Mouse (Mus musculus) hindbrain, embryonic 15.5 days (tissue): ENCODE data around the gene Crip1. TPM values are rescaled to one million over a fixed set of nuclear protein-coding genes. Genes with fewer than 3 reads are reported as not detected.
A peak's percentile ranks its signal among the peaks of the same experiment; 100 is the strongest.

ENCODE experiments used
- ATAC-seq: fragments of 200-750 bp; cut with Nextera tagmentation; 2 replicates; pipeline ENCODE4 v1.8.0; 2017; ENCODE audit warnings: low read depth, moderate number of reproducible peaks, moderate TSS enrichment; ENCODE audit not compliant: low FRiP score
- H3K27ac ChIP-seq: fragments of 300-500 bp; sonication (generic); replicated peaks from 2 replicates; pipeline ENCODE4 v1.5.1; 2015; ENCODE audit warnings: mild to moderate bottlenecking, inconsistent platforms
- H3K27me3 ChIP-seq: fragments of 300-500 bp; sonication (generic); 2 replicates; pipeline ENCODE4 v1.6.1; 2015; ENCODE audit warnings: control low read depth, inconsistent platforms
- H3K36me3 ChIP-seq: fragments of 300-500 bp; sonication (generic); 2 replicates; pipeline ENCODE4 v1.6.1; 2015; ENCODE audit warnings: control low read depth, inconsistent platforms
- H3K4me1 ChIP-seq: fragments of 300-500 bp; sonication (generic); replicated peaks from 2 replicates; pipeline ENCODE4 v1.6.1; 2015; ENCODE audit warnings: control low read depth, inconsistent platforms
- H3K4me2 ChIP-seq: fragments of 300-500 bp; sonication (generic); 2 replicates; pipeline ENCODE4 v1.6.1; 2015; ENCODE audit warnings: moderate library complexity, mild to moderate bottlenecking, inconsistent platforms
- H3K4me3 ChIP-seq: fragments of 300-500 bp; sonication (generic); 2 replicates; pipeline ENCODE4 v1.5.1; 2015; ENCODE audit warnings: mild to moderate bottlenecking, inconsistent platforms
- H3K9ac ChIP-seq: fragments of 300-500 bp; sonication (generic); 2 replicates; pipeline ENCODE4 v1.6.1; 2015; ENCODE audit warnings: inconsistent platforms
- H3K9me3 ChIP-seq: fragments of 300-500 bp; sonication (generic); 2 replicates; pipeline ENCODE4 v1.6.1; 2016; ENCODE audit warnings: control low read depth, inconsistent platforms
- WGBS: fragments of 180-500 bp; shearing (Covaris S2); methylation state at CpG from one replicate; pipeline ENCODE4 v1.1.7; 2015; 5-methylcytosine and 5-hydroxymethylcytosine counted together
- polyA plus RNA-seq: library from polyadenylated mRNA; unstranded; fragments of >200 nt; fragmentation: Nextera tagmentation; extraction: Ambion mirVana; gene quantifications from 2 replicates; pipeline ENCODE4 v1.2.1, GENCODE M21; 2015

Crip1 gene
- polyA plus RNA-seq, 1 experiment from 2014 or later = 29.2 TPM

DNA sequence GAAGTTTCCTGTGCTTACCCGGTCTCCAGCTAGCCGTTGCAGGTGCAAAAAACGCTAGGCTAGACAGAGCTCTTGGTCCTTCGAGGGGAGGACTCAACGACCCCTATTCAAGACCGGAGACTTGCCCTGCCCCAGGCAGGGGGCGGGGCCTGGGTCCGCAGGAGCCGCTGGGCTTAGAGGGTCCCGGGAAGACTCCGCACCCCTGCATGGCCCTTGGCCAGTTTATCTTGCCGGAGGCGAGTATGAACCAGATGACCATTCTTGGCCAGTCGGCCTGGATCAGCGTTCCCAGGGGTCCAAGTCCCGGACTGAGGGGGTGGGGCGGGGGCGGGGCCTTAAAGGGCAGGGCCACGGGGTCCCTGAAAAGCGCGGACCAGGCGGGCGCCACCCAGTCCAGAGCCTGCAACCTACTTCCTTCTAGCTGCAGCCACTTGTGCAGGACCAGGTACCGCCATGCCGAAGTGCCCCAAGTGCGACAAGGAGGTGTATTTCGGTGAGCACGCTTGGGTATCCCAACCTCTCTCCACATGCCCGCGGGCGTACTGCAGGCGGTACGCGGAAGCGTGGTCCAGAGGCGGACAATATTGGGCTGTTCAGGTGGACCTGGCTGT, 5.7 kb downstream of the Crip1 start:
- 2% methylated on average over 35 of the region's 36 CpGs for WGBS
- Histone ChIP-seq H3K9ac (0 out of 2 replicates have a peak overlapping the region, but pooled peaks have one; percentile 2), H3K4me2 (peak overlapping the region; percentile 61), H3K36me3 (no peaks in the 10 kb centered on the region), H3K27me3 (peaks cover 21% of the 10 kb centered on the region), H3K9me3 (no peaks in the 10 kb centered on the region), H3K27ac (no peak overlapping the region), H3K4me1 (peaks cover 36% of the 10 kb centered on the region), H3K4me3 (peak overlapping the region; percentile 33)
- ATAC-seq = no peak

DNA sequence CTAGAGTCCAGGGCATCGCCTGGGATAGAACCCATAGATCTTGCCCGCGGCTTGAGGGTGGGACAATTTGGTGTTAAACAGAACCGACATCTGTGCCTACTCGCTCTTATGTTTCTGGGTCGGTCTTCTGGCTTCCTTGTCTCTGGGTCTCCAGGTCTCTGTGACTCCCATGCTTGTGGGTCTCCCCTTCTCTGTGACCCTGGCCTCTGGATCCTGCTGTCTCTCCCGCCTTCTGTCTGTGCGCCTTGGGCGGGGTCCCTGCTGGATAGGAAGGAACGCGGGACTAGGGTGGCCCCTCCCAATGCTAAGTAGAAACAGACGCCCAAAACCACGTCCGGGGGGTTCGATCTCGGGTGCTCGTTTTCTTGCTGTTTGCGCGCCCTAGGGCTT, 6.2 kb downstream of the Crip1 start:
- peak overlapping the region; percentile 33 for H3K4me3 ChIP-seq
- H3K9ac ChIP-seq = no peak overlapping the region
- no peaks in the 10 kb centered on the region for H3K9me3 ChIP-seq
- H3K4me2 ChIP-seq = peak overlapping the region; percentile 61
- WGBS = 31% methylated on average over 19 of the region's 19 CpGs
- H3K36me3 ChIP-seq = no peaks in the 10 kb centered on the region
- peaks cover 40% of the 10 kb centered on the region for H3K4me1 ChIP-seq
- peaks cover 21% of the 10 kb centered on the region for H3K27me3 ChIP-seq
- no peak for ATAC-seq
- no peak overlapping the region for H3K27ac ChIP-seq

DNA sequence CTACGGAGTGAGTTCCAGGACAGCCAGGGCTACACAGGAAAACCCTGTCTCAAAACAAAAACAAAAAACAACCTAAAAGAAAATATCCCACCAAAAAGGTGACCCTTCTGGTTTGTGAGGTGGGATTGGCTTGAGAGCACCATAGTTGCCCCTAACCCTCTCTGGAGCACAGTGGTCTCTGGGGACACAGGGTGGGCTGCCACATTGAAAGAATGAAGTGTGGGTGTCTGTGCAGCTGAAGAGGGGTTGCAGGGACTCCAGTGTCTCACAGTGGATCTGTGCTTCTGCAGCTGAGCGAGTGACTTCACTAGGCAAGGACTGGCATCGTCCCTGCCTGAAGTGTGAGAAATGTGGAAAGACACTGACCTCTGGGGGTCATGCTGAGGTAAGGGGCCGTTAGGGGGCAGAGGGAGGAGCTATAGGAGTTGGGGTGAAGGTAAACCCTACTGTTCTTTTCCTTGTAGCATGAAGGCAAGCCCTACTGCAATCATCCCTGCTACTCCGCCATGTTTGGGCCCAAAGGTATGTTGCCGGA, 6.9 kb downstream of the Crip1 start:
- ATAC-seq = no peak
- Histone ChIP-seq H3K4me1 (peaks cover 35% of the 10 kb centered on the region), H3K27me3 (peaks cover 21% of the 10 kb centered on the region), H3K9ac (no peak overlapping the region), H3K9me3 (no peaks in the 10 kb centered on the region), H3K4me3 (no peak overlapping the region), H3K27ac (no peak overlapping the region), H3K4me2 (no peak overlapping the region), H3K36me3 (no peaks in the 10 kb centered on the region)
- WGBS = 86% methylated on average over 6 of the region's 6 CpGs

DNA sequence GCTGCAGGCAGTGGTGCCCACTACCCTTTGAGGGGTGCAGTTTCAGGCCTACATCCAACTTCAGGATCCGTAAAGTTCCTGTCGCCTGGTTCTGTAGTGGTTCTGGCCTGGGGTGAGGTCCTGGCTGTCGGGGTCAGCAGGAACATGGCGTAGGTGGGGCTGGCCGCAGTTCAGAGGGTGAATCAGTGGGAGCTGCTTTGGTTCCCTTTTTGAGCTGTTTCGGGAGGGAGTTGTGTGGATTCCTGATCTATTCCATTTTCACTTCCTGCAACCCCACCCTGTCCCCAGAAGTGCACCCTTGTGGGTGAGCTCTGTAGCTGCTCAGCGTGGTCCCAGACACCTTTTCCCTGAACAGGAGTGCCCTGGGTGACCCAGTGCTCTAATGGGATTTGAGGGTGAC, 7.9 kb downstream of the Crip1 start:
- H3K4me1 ChIP-seq = peaks cover 29% of the 10 kb centered on the region
- no peaks in the 10 kb centered on the region for H3K9me3 ChIP-seq
- 96% methylated on average over 7 of the region's 7 CpGs for WGBS
- no peak overlapping the region for H3K4me2 ChIP-seq
- no peak overlapping the region for H3K9ac ChIP-seq
- no peaks in the 10 kb centered on the region for H3K36me3 ChIP-seq
- no peak overlapping the region for H3K27ac ChIP-seq
- no peak overlapping the region for H3K4me3 ChIP-seq
- peaks cover 21% of the 10 kb centered on the region for H3K27me3 ChIP-seq
- no peak for ATAC-seq

DNA sequence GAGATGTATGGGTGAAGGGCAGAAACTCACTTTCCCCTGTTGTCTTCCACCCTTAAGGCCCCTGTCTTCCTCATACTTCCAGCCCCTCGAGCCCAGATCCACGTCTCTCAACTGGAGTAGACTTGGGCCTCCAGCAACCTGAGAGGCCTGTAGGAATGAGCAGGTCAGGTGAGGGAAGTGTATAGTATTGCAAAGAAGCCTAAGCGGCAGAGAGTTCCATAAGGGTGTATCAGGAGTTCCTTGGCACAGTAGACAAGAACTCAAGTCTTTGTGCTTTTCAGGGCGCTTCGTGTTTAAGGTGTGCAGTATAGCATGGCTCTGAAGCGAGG, 8.6 kb downstream of the Crip1 start:
- no peaks in the 10 kb centered on the region for H3K9me3 ChIP-seq
- 85% methylated on average over 6 of the region's 6 CpGs for WGBS
- peak overlapping the region; percentile 82; the same call in 1 of the 2 replicates for H3K4me3 ChIP-seq
- peak overlapping the region; percentile 68 for H3K4me2 ChIP-seq
- no peak overlapping the region for H3K9ac ChIP-seq
- peaks cover 21% of the 10 kb centered on the region for H3K27me3 ChIP-seq
- no peak overlapping the region for H3K27ac ChIP-seq
- peaks cover 29% of the 10 kb centered on the region for H3K4me1 ChIP-seq
- no peaks in the 10 kb centered on the region for H3K36me3 ChIP-seq
- no peak for ATAC-seq

DNA sequence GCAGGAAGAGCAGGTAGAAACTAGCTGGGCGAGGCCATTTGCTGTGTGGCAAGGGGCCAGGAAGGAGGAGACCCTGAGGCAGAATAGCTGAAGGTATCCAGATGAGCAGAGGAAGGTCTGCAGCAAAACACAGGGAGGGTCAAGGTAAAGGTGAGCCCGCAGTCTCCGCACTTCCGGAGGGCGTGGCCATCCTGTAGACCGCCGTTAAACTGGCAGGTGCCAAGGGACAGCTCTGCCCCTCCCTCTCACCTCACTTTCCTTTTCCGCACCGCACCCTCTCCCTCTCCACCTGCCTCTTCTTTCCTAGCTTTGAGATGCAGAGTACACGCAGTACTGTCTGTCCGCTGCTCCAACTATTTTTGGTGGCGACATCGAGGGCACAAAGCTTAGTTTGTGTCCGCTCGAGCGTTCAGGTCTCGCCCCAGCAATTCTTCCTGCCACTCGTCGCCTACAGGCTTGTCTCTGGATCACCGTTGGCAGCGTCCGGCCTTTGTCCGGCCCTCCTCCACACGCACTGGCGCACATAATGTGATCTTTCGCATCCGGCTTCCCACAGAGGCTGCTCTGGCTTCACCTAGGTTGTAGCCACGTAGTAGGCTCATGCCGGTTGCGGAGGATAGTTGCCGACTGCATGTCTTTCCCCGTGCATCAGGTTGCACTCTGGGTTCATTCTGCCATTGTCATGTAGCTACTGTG, 9.1 kb downstream of the Crip1 start:
- Histone ChIP-seq H3K9me3 (no peaks in the 10 kb centered on the region), H3K4me2 (peak overlapping the region; percentile 68), H3K4me3 (peak overlapping the region; percentile 82), H3K4me1 (peaks cover 29% of the 10 kb centered on the region), H3K27me3 (peaks cover 21% of the 10 kb centered on the region), H3K36me3 (no peaks in the 10 kb centered on the region), H3K27ac (peak overlapping the region; percentile 79), H3K9ac (peak overlapping the region; percentile 46)
- WGBS = 3% methylated on average over 32 of the region's 32 CpGs
- 0 out of 2 replicates have a peak, but pooled peaks have one; percentile 0 for ATAC-seq

DNA sequence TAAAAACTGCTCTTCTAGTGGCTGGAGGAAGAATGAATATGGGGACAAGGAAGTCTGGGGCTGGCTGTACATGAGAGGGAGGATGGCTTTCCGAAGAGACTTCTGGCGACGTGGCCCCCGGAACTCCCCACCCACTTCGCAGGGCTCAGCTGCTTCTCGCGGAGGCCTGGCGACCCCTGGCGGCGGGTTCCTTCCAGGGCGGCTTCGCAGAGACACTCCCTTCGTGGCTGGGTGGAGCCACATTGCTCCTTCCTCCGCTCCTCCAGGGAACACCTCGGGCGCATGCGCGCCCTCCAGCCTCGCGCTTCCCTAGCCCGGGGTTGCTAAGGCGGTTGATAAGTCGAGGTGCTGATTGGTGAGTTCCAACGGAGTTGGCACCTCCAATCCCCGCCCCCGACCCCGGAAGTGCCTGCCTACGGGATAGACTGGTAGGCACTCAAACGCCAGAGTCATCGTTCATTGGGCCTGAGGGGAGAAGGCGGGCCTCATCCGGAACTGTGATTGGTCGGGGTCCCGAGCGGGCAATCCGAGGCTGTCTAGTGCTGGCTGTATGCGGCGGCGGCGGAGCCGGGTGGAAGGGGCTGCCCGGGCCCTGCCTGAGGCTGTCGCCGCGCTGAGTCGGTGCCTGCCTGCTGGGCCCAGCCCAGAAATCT, 9.9 kb downstream of the Crip1 start, which contains the start of gene Tedc1:
TSS of gene Tedc1 (plus strand) at position 535 of the 653 bp plus-strand sequence.
- Histone ChIP-seq H3K4me3 (peak within 1 kb of the TSS; percentile 82), H3K27me3 (peaks cover 13% of the 10 kb centered on the region), H3K4me1 (peaks cover 29% of the 10 kb centered on the region), H3K36me3 (no peaks in the 10 kb centered on the region), H3K4me2 (peak within 1 kb of the TSS; percentile 97), H3K27ac (peak within 1 kb of the TSS; percentile 79), H3K9me3 (no peaks in the 10 kb centered on the region), H3K9ac (peak within 1 kb of the TSS; percentile 46)
- peak; percentile 97 for ATAC-seq
- whole genome bisulfite sequencing = under 1% methylated on average over 46 of the region's 46 CpGs

DNA sequence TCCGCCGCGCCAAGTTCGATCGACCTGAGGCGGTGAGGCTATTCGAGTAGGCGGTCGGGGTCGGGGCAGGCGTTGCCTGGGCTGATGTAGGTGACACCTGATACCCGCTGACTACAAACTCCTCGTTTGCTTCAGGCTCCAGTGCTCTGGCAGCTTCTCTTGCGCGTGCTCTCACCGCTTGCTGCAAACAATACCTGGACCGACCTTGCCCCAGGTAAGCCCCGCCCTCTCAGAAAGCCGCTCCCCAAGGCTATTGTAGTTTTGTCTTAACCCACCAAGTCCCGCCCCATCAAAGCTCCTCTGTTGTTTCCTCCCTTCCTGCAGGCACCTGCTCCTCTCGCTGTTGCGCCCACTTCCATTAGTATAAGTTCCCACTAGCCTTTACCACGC, 10.4 kb downstream of the Crip1 start:
- Histone ChIP-seq H3K27ac (no peak overlapping the region; the same call in 1 of the 2 replicates), H3K4me2 (peak overlapping the region; percentile 97), H3K36me3 (no peaks in the 10 kb centered on the region), H3K9me3 (no peaks in the 10 kb centered on the region), H3K4me3 (peak overlapping the region; percentile 82), H3K4me1 (peaks cover 27% of the 10 kb centered on the region), H3K9ac (peak overlapping the region; percentile 44), H3K27me3 (peaks cover 8% of the 10 kb centered on the region)
- WGBS = under 1% methylated on average over 23 of the region's 23 CpGs
- ATAC-seq = no peak

DNA sequence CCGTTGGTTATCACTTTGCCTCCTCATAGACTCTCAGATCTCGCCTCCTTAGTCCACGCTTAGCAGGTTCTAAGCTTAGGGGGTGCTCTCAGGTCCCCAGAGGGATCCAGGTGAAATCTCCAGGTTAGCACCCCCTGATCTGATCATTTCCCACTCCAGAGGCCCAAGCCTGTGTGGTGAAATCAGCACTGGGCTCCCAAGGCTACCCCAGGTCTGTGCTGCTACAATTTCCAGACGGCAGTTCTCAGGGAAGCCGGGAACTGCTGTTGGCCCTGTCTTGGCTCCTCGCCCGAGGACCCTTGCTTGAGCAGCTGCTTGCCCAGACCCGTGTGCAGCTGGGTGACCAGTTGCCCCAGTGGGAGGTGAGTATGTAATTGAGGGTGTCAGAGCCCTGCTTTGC, 10.9 kb downstream of the Crip1 start:
- H3K36me3 ChIP-seq = no peaks in the 10 kb centered on the region
- no peak for ATAC-seq
- no peaks in the 10 kb centered on the region for H3K9me3 ChIP-seq
- peak overlapping the region; percentile 97 for H3K4me2 ChIP-seq
- peaks cover 23% of the 10 kb centered on the region for H3K4me1 ChIP-seq
- H3K27ac ChIP-seq = no peak overlapping the region
- WGBS = 35% methylated on average over 8 of the region's 8 CpGs
- peaks cover 6% of the 10 kb centered on the region; the same call in 1 of the 2 replicates for H3K27me3 ChIP-seq
- peak overlapping the region; percentile 82 for H3K4me3 ChIP-seq
- H3K9ac ChIP-seq = peak overlapping the region; percentile 44; the same call in 1 of the 2 replicates

DNA sequence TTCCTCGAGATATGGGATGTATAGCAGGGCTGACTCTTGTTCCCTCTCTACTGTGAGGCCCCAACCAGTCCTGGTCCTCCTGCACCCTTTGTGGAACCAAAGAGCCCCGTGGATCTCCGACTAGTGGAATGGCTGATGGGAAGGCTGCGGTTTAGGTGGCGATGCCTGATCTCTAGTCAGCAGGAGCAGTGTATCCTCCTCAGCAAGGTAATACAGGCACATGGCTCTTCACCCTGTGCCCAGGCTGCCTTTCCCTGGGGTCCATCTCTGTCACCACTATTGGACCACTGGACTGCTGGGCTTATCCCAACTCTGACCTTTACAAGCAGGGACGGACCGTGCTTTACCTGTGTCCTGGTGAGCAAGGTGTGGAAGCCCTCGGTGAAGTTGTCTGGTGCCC, 11.4 kb downstream of the Crip1 start:
- Histone ChIP-seq H3K9ac (no peak overlapping the region), H3K4me3 (no peak overlapping the region), H3K27ac (no peak overlapping the region), H3K27me3 (peaks cover 6% of the 10 kb centered on the region; the same call in 1 of the 2 replicates), H3K4me2 (no peak overlapping the region), H3K36me3 (no peaks in the 10 kb centered on the region), H3K4me1 (peaks cover 21% of the 10 kb centered on the region), H3K9me3 (no peaks in the 10 kb centered on the region)
- 93% methylated on average over 8 of the region's 8 CpGs for WGBS
- no peak for ATAC-seq

DNA sequence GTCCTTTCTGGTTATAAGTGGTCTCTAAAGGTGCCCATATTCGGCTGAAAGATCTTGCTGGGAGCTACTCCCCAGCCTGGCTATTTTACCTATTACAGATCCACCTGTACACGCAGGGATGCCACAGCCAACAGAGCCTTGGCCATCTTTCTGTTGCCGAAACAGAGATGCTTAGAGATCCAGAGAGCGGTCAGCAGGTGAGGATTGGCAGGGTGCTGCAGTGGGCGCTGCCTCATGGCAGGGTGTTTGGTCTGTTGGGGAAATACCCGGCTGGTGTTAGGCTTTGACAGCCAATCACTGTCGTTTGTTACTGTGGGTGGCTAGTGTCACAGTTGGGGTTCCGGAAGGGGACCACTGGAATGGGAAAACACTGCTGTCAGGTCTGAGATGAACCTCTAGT, 11.9 kb downstream of the Crip1 start:
- ATAC-seq = no peak
- no peaks in the 10 kb centered on the region for H3K36me3 ChIP-seq
- no peak overlapping the region for H3K4me3 ChIP-seq
- no peak overlapping the region for H3K27ac ChIP-seq
- no peak overlapping the region for H3K9ac ChIP-seq
- no peak overlapping the region for H3K4me2 ChIP-seq
- H3K27me3 ChIP-seq = peaks cover 2% of the 10 kb centered on the region; the same call in 1 of the 2 replicates
- WGBS = 88% methylated on average over 8 of the region's 8 CpGs
- no peaks in the 10 kb centered on the region for H3K9me3 ChIP-seq
- H3K4me1 ChIP-seq = peaks cover 23% of the 10 kb centered on the region

DNA sequence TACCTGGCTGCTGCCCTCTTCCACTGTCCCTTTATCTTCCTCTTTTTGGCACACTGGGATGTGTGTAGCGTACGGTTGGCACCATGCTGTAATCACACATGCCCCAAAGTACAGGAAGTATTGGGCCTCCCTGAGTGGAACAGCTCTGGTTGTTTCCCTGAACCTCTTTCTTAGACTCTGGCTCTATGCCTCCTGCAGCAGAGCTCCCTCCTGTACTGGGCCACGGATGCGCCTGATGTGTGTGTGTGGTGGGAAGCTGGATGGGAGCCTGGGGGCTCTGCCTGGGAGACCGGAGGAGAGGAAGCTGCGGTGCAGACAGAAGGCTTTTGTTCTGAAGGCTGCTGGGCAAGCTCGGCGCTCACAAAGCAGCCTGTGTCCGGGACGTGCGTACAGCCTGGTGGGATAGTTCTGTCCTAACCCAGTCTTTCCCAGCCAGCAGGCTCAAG, 17.5 kb downstream of the Crip1 start:
- Histone ChIP-seq H3K27me3 (no peaks in the 10 kb centered on the region), H3K4me2 (no peak overlapping the region), H3K9ac (no peak overlapping the region), H3K9me3 (no peaks in the 10 kb centered on the region), H3K4me3 (no peak overlapping the region), H3K36me3 (no peaks in the 10 kb centered on the region), H3K4me1 (peaks cover 4% of the 10 kb centered on the region; the same call in 1 of the 2 replicates), H3K27ac (peak overlapping the region; percentile 86)
- ATAC-seq = peak; percentile 88
- 58% methylated on average over 11 of the region's 11 CpGs for WGBS
